Mouse (Mus musculus) embryo, embryonic 11 days (tissue): Measurements from ENCODE around the gene Tipin.

Source experiments
- DNase-seq: peaks from one replicate; pipeline ENCODE4 v3.0.0-alpha.2; 2015

Gene Tipin

DNA sequence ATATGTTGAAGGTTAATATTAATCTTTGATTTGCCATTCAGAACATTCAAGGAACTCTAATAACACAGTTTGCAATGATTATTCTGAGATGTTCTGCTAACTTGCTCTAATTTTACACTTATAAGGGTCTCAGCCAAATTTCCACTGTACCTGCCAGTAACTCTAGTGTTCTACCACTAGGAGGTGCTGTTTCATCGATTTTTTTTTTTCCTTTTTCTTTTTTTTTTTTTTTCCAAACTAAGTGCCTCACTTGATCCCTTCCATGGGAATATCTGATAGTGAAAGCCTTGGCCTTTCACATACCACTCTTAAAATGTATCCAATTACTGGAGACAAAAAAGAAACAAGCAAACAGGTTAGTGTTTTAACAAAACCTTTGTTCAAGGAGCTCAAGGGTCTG lies 66.0 kb downstream of the Tipin start:
- DNase-seq, result peak; percentile 64

DNA sequence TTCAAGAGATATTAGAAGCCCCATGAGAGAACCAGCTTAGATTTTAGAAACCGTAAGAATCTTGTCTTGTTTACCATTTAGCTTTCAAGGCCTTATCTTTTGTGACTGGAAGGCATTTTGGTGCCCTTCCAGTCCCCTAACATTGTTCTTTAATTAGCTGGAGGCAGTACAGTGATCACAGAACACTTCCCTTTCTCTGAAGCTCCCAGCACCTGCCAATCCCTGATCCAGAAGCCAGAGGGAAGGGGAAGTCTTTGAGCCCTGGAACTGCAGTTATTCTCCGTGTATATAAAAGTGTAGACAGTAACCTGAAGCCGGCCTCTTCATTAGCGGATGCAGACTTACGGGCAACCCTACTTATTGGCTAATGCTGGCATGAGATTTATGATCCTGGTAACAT lies 68.1 kb downstream of the Tipin start:
- DNase-seq, result no peak

DNA sequence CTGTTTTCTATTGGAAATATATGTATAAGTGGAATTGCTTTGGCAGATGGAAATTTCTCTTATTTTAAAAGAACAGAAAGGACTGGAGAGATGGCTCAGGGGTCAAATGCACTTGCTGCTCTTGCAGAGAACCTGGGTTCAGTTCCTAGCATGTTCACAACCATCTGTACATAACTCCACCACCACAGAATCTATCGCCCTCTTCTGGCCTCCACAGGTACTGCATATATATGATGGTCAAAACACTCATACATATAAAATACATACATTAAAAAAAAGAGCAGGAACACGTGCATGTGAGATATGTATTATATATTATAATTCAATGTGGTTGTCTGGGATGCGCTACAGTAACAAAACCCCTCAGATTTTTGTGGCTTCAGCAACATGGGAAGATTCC lies 69.8 kb downstream of the Tipin start:
- DNase-seq, result peak; percentile 11
